Mouse (Mus musculus): ENCODE data around the gene Exosc2. TPM values are rescaled to one million over a fixed set of nuclear protein-coding genes. Genes with fewer than 3 reads are reported as not detected.
A peak's percentile ranks its signal among the peaks of the same experiment; 100 is the strongest.

The Exosc2 gene
- polyA plus RNA-seq, 2 experiments: 47.6 to 49.7 TPM

- peaks cover 8% of the 10 kb centered on the region; the same call in 1 of the 2 replicates for H3K4me1 ChIP-seq (ENCODE audit: control insufficient read depth, insufficient read depth, low read length)
- H3K27me3 ChIP-seq (ENCODE audit: control insufficient read depth, insufficient read depth, low read length): peaks cover 55% of the 10 kb centered on the region
- no peaks in the 10 kb centered on the region; the same call in 1 of the 2 replicates for H3K9me3 ChIP-seq (ENCODE audit: control insufficient read depth, low read length)
- no peak overlapping the region for H3K27ac ChIP-seq (replicated peaks; ENCODE audit: low read depth, low read length)
- peak overlapping the region; percentile 95; the same call in 1 of the 2 replicates for H3K4me2 ChIP-seq (replicated peaks; ENCODE audit: low read depth, low read length, severe bottlenecking)
- no peak overlapping the region for H3K9ac ChIP-seq (ENCODE audit: low read depth, low read length, severe bottlenecking)
- H3K4me3 ChIP-seq (replicated peaks; ENCODE audit: low read length): peak overlapping the region; percentile 49
- no peaks in the 10 kb centered on the region for H3K36me3 ChIP-seq (ENCODE audit: control insufficient read depth, insufficient read depth, low read length)
- WGBS: 4% methylated on average over 22 of the region's 22 CpGs
- ATAC-seq (ENCODE audit: low FRiP score, low read depth): no peak
- no peak for DNase-seq (ENCODE audit: low spot score)
- TF ChIP-seq POLR2A (IDR thresholded peaks at IDR 0.05; ENCODE audit: borderline replicate concordance, extremely low read depth, insufficient read depth, insufficient read length): no peak
Observed at GRCm38 (mm10) chr2:31654854-31655559, 15.5 kb upstream of the Exosc2 start.

- ATAC-seq (ENCODE audit: low FRiP score, low read depth) (no peak), DNase-seq (ENCODE audit: low spot score) (no peak)
- no peak overlapping the region for H3K27ac ChIP-seq (replicated peaks; ENCODE audit: low read depth, low read length)
- H3K4me3 ChIP-seq (replicated peaks; ENCODE audit: low read length): no peak overlapping the region
- 76% methylated on average over 7 of the region's 7 CpGs for WGBS
- H3K36me3 ChIP-seq (ENCODE audit: control insufficient read depth, insufficient read depth, low read length): no peaks in the 10 kb centered on the region
- H3K27me3 ChIP-seq (ENCODE audit: control insufficient read depth, insufficient read depth, low read length): peaks cover 45% of the 10 kb centered on the region
- no peak overlapping the region for H3K9ac ChIP-seq (ENCODE audit: low read depth, low read length, severe bottlenecking)
- no peaks in the 10 kb centered on the region; the same call in 1 of the 2 replicates for H3K9me3 ChIP-seq (ENCODE audit: control insufficient read depth, low read length)
- H3K4me1 ChIP-seq (ENCODE audit: control insufficient read depth, insufficient read depth, low read length): peaks cover 8% of the 10 kb centered on the region; the same call in 1 of the 2 replicates
- no peak for TF ChIP-seq POLR2A (IDR thresholded peaks at IDR 0.05; ENCODE audit: borderline replicate concordance, extremely low read depth, insufficient read depth, insufficient read length)
- no peak overlapping the region for H3K4me2 ChIP-seq (replicated peaks; ENCODE audit: low read depth, low read length, severe bottlenecking)
Observed at GRCm38 (mm10) chr2:31656374-31656773, 14.1 kb upstream of the Exosc2 start.

- no peak for DNase-seq (ENCODE audit: low spot score)
- no peak overlapping the region for H3K4me3 ChIP-seq (replicated peaks; ENCODE audit: low read length)
- TF ChIP-seq POLR2A (IDR thresholded peaks at IDR 0.05; ENCODE audit: borderline replicate concordance, extremely low read depth, insufficient read depth, insufficient read length): no peak
- WGBS: 51% methylated on average over 8 of the region's 8 CpGs
- no peaks in the 10 kb centered on the region for H3K36me3 ChIP-seq (ENCODE audit: control insufficient read depth, insufficient read depth, low read length)
- H3K4me2 ChIP-seq (replicated peaks; ENCODE audit: low read depth, low read length, severe bottlenecking): no peak overlapping the region
- no peaks in the 10 kb centered on the region for H3K27me3 ChIP-seq (ENCODE audit: control insufficient read depth, insufficient read depth, low read length)
- H3K27ac ChIP-seq (replicated peaks; ENCODE audit: low read depth, low read length): no peak overlapping the region
- H3K9me3 ChIP-seq (ENCODE audit: control insufficient read depth, low read length): no peaks in the 10 kb centered on the region; the same call in 1 of the 2 replicates
- H3K9ac ChIP-seq (ENCODE audit: low read depth, low read length, severe bottlenecking): no peak overlapping the region
- no peak for ATAC-seq (ENCODE audit: low FRiP score, low read depth)
- no peaks in the 10 kb centered on the region for H3K4me1 ChIP-seq (ENCODE audit: control insufficient read depth, insufficient read depth, low read length)
Observed at GRCm38 (mm10) chr2:31662939-31663803, 7.3 kb upstream of the Exosc2 start.

GRCm38 (mm10) chr2:31663804-31664180 is 6.7 kb upstream of the Exosc2 start:
- H3K27ac ChIP-seq (replicated peaks; ENCODE audit: low read depth, low read length): no peak overlapping the region
- no peak overlapping the region for H3K9ac ChIP-seq (ENCODE audit: low read depth, low read length, severe bottlenecking)
- no peaks in the 10 kb centered on the region; the same call in 1 of the 2 replicates for H3K9me3 ChIP-seq (ENCODE audit: control insufficient read depth, low read length)
- no peak overlapping the region for H3K4me3 ChIP-seq (replicated peaks; ENCODE audit: low read length)
- H3K27me3 ChIP-seq (ENCODE audit: control insufficient read depth, insufficient read depth, low read length): no peaks in the 10 kb centered on the region
- H3K4me1 ChIP-seq (ENCODE audit: control insufficient read depth, insufficient read depth, low read length): no peaks in the 10 kb centered on the region
- TF ChIP-seq POLR2A (IDR thresholded peaks at IDR 0.05; ENCODE audit: borderline replicate concordance, extremely low read depth, insufficient read depth, insufficient read length): no peak
- ATAC-seq (ENCODE audit: low FRiP score, low read depth): no peak
- H3K4me2 ChIP-seq (replicated peaks; ENCODE audit: low read depth, low read length, severe bottlenecking): no peak overlapping the region
- whole genome bisulfite sequencing: 83% methylated on average over 1 of the region's 1 CpGs
- DNase-seq (ENCODE audit: low spot score): no peak
- H3K36me3 ChIP-seq (ENCODE audit: control insufficient read depth, insufficient read depth, low read length): no peaks in the 10 kb centered on the region

GRCm38 (mm10) chr2:31667332-31667731 is 3.2 kb upstream of the Exosc2 start:
- ATAC-seq (ENCODE audit: low FRiP score, low read depth) (no peak), DNase-seq (ENCODE audit: low spot score) (no peak)
- WGBS: 23% methylated on average over 4 of the region's 4 CpGs
- Histone ChIP-seq H3K27ac (replicated peaks; ENCODE audit: low read depth, low read length) (no peak overlapping the region), H3K4me2 (replicated peaks; ENCODE audit: low read depth, low read length, severe bottlenecking) (no peak overlapping the region), H3K9me3 (ENCODE audit: control insufficient read depth, low read length) (no peaks in the 10 kb centered on the region), H3K4me3 (replicated peaks; ENCODE audit: low read length) (no peak overlapping the region), H3K9ac (ENCODE audit: low read depth, low read length, severe bottlenecking) (no peak overlapping the region), H3K36me3 (ENCODE audit: control insufficient read depth, insufficient read depth, low read length) (0 out of 2 replicates have a peak, but pooled peaks cover under 1% of the 10 kb centered on the region), H3K4me1 (ENCODE audit: control insufficient read depth, insufficient read depth, low read length) (peaks cover 8% of the 10 kb centered on the region; the same call in 1 of the 2 replicates), H3K27me3 (ENCODE audit: control insufficient read depth, insufficient read depth, low read length) (no peaks in the 10 kb centered on the region)
- no peak for TF ChIP-seq POLR2A (IDR thresholded peaks at IDR 0.05; ENCODE audit: borderline replicate concordance, extremely low read depth, insufficient read depth, insufficient read length)

All from limb, embryonic 14.5 days (tissue).